Mouse (Mus musculus) thymus, adult 2 months (tissue): ENCODE measurements around the gene Psmd9. TPM values are rescaled to one million over a fixed set of nuclear protein-coding genes. Genes with fewer than 3 reads are reported as not detected.

Experiments
- DNase-seq: peaks from one replicate; pipeline ENCODE4 v3.0.0; 2021
- H3K27ac ChIP-seq: fragments of 200-500 bp; 2 replicates; pipeline ENCODE4 v1.5.1; 2012; ENCODE audit warnings: low read length, control low read depth; ENCODE audit not compliant: control insufficient read depth, insufficient read depth
- H3K27me3 ChIP-seq: fragments of 200-500 bp; 2 replicates; pipeline ENCODE4 v1.6.1; 2012; ENCODE audit warnings: mild to moderate bottlenecking, low read length, moderate library complexity, mixed read lengths; ENCODE audit not compliant: control insufficient read depth, insufficient read depth
- H3K36me3 ChIP-seq: fragments of 200-500 bp; 2 replicates; pipeline ENCODE4 v1.6.1; 2012; ENCODE audit warnings: mild to moderate bottlenecking, low read length, moderate library complexity; ENCODE audit not compliant: control insufficient read depth, insufficient read depth
- H3K4me1 ChIP-seq: fragments of 200-500 bp; replicated peaks from 2 replicates; pipeline ENCODE4 v1.6.1; 2012; ENCODE audit warnings: low read length; ENCODE audit not compliant: control insufficient read depth, insufficient read depth
- H3K4me3 ChIP-seq: fragments of 200-500 bp; 2 replicates; pipeline ENCODE4 v1.5.1; 2012; ENCODE audit warnings: mild to moderate bottlenecking, low read length, control low read depth, moderate library complexity; ENCODE audit not compliant: control insufficient read depth, insufficient read depth
- CTCF ChIP-seq: fragments of 200-500 bp; IDR thresholded peaks from 2 replicates; pipeline ENCODE4 v1.5.1; 2012; ENCODE audit warnings: mild to moderate bottlenecking, control low read depth, low read length, moderate library complexity, borderline replicate concordance; ENCODE audit not compliant: control insufficient read depth, poor library complexity, insufficient read depth; ENCODE audit errors: extremely low read depth
- POLR2A ChIP-seq: fragments of 200-500 bp; IDR thresholded peaks from 2 replicates; pipeline ENCODE4 v1.6.1; 2012; ENCODE audit warnings: mild to moderate bottlenecking, low read length, control low read depth, moderate library complexity; ENCODE audit not compliant: control insufficient read depth, poor library complexity, insufficient read depth; ENCODE audit errors: extremely low read depth
- WGBS: fragments of 180-500 bp; shearing (Covaris S2); methylation state at CpG from one replicate; pipeline ENCODE4 v1.1.7; 2018; 5-methylcytosine and 5-hydroxymethylcytosine counted together
- polyA plus RNA-seq: library from polyadenylated mRNA; depleted of rRNA; stranded (reverse); fragments of >200 nt; gene quantifications from 2 replicates; pipeline ENCODE4 v1.2.3, GENCODE M21; 2012

The Psmd9 gene
- polyA plus RNA-seq, 1 experiment = 34.7 TPM

- H3K36me3 ChIP-seq = peaks cover 13% of the 10 kb centered on the region
- 13% methylated on average over 2 of the region's 2 CpGs for WGBS
These were observed 66.5 kb downstream of the Psmd9 start for GRCm38 (mm10) chr5:123235731-123236130.

DNA sequence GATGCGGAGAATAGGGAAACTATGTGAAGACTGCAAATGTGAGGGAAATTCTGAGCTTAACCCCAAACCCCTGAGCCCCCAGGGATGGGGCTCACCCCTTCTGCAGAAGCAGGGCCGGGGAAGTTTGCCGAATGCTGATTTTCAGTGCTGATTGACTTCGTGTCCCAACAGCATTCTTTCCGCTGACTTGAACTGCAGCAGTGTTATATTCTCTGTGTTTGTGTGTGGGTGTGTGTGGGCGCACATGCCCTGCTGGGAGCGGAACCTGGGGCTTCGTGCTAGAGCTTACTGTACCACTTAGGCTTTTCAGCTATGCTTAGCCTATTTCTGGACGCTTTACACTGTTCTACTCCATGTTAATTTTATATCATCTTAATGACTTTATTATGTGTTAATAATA is 67.2 kb downstream of the Psmd9 start:
- TF ChIP-seq POLR2A (no peak), CTCF (no peak)
- no peak overlapping the region for H3K27ac ChIP-seq
- peaks cover 14% of the 10 kb centered on the region for H3K4me1 ChIP-seq
- H3K36me3 ChIP-seq = peaks cover 17% of the 10 kb centered on the region
- WGBS = 82% methylated on average over 9 of the region's 9 CpGs
- H3K27me3 ChIP-seq = no peaks in the 10 kb centered on the region; the same call in 1 of the 2 replicates
- DNase-seq = no peak
- no peak overlapping the region for H3K4me3 ChIP-seq

More at GRCm38 (mm10) chr5:123235731-123236130, 66.5 kb downstream of the Psmd9 start:
- Histone ChIP-seq H3K4me1 (peaks cover 14% of the 10 kb centered on the region), H3K27ac (peak overlapping the region; percentile 39; the same call in 1 of the 2 replicates), H3K27me3 (no peaks in the 10 kb centered on the region; the same call in 1 of the 2 replicates), H3K4me3 (no peak overlapping the region)
- TF ChIP-seq CTCF = peak; percentile 85; the same call in 1 of the 2 replicates
- no peak for TF ChIP-seq POLR2A
- DNase-seq = peak; percentile 92

- H3K4me3 ChIP-seq = no peak overlapping the region
- no peaks in the 10 kb centered on the region; the same call in 1 of the 2 replicates for H3K27me3 ChIP-seq
- peaks cover 14% of the 10 kb centered on the region for H3K4me1 ChIP-seq
- H3K27ac ChIP-seq = no peak overlapping the region
- peaks cover 22% of the 10 kb centered on the region for H3K36me3 ChIP-seq
- TF ChIP-seq CTCF (no peak), POLR2A (no peak)
- no peak for DNase-seq
- WGBS = 94% methylated on average over 11 of the region's 11 CpGs
These were observed 70.3 kb downstream of the Psmd9 start for GRCm38 (mm10) chr5:123239501-123239900.

DNA sequence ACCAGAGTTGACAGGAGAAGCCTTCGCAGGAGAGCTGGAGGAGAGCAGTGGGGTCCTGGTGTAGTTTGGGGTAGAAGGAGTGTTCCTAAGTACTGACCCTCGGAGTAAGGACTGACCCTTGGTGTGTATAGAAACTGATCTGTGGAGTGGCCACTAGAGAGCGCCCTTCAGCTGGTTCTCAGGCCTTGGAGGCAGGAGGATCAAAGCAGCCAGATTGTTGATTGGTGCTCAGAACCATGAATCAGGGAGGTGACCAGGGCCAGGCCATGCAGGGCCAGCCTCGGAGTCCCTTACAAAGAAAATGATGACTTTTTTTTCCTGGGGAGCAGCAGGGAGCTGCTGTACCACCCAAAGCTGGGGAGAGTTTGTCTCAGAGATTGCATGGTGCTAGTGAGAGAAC is 76.3 kb downstream of the Psmd9 start:
- TF ChIP-seq POLR2A (no peak), CTCF (peak; percentile 79; the same call in 1 of the 2 replicates)
- peak; percentile 42 for DNase-seq
- Histone ChIP-seq H3K27ac (no peak overlapping the region), H3K27me3 (no peaks in the 10 kb centered on the region), H3K4me1 (no peaks in the 10 kb centered on the region), H3K4me3 (no peak overlapping the region), H3K36me3 (peaks cover 12% of the 10 kb centered on the region)
- WGBS = 61% methylated on average over 4 of the region's 4 CpGs

GRCm38 (mm10) chr5:123251390-123251789 is 82.2 kb downstream of the Psmd9 start:
- H3K36me3 ChIP-seq = 0 out of 2 replicates have a peak, but pooled peaks cover 3% of the 10 kb centered on the region
- no peak for DNase-seq
- no peak overlapping the region for H3K4me3 ChIP-seq
- no peak overlapping the region for H3K27ac ChIP-seq
- H3K27me3 ChIP-seq = no peaks in the 10 kb centered on the region
- WGBS = 74% methylated on average over 8 of the region's 8 CpGs
- TF ChIP-seq POLR2A (no peak), CTCF (no peak)
- peaks cover 18% of the 10 kb centered on the region for H3K4me1 ChIP-seq

GRCm38 (mm10) chr5:123251834-123252233 is 82.6 kb downstream of the Psmd9 start, which contains the start of gene Wdr66:
Gene Wdr66 (plus strand): TSS chr5:123252102.
- H3K27me3 ChIP-seq = no peaks in the 10 kb centered on the region
- peak; percentile 61 for DNase-seq
- no peak within 1 kb of the TSS for H3K27ac ChIP-seq
- 14% methylated on average over 18 of the region's 18 CpGs for WGBS
- TF ChIP-seq CTCF = peak; percentile 70; the same call in 1 of the 2 replicates
- no peak for TF ChIP-seq POLR2A
- H3K36me3 ChIP-seq = 0 out of 2 replicates have a peak, but pooled peaks cover 3% of the 10 kb centered on the region
- H3K4me1 ChIP-seq = peaks cover 18% of the 10 kb centered on the region
- H3K4me3 ChIP-seq = no peak within 1 kb of the TSS
